Mouse (Mus musculus): Measurements from ENCODE around the gene Sbno2.
"Not testable (repeated sequence)": the region's sequence is repeated elsewhere in the genome, so short reads cannot be mapped to it uniquely, and the experiment has no call there.

GRCm38 (mm10) chr10:80041409-80042060, 63.8 kb downstream of the Sbno2 start:
- TF ChIP-seq POLR2A (IDR thresholded peaks at IDR 0.05; ENCODE audit: low read depth, low read length); USF2 (conservative IDR thresholded peaks at IDR 0.05; ENCODE audit: low read depth, low read length); CTCF (conservative IDR thresholded peaks at IDR 0.05 in 1 of 2, IDR thresholded peaks at IDR 0.05 in 1 of 2; ENCODE audit: low read depth in 2 of 2, low read length in 2 of 2); ZNF384 (IDR thresholded peaks at IDR 0.05; ENCODE audit: low read depth, low read length); RCOR1 (conservative IDR thresholded peaks at IDR 0.05; ENCODE audit: low read depth, low read length); EP300 (IDR thresholded peaks at IDR 0.05; ENCODE audit: low read length); MXI1 (IDR thresholded peaks at IDR 0.05; ENCODE audit: low read depth, low read length); ZMIZ1 (IDR thresholded peaks at IDR 0.05; ENCODE audit: low read depth, low read length); RAD21 (IDR thresholded peaks at IDR 0.05; ENCODE audit: low read depth, low read length); ETS1 (conservative IDR thresholded peaks at IDR 0.05; ENCODE audit: low read depth, low read length): not testable (repeated sequence)
- peak; percentile 80 for TF ChIP-seq TBP (conservative IDR thresholded peaks at IDR 0.05; ENCODE audit: low read depth, low read length)

Measured in CH12.LX (cell line).